Mouse (Mus musculus): ENCODE data around the gene Derl3.
A peak's percentile ranks its signal among the peaks of the same experiment; 100 is the strongest.

Derl3 gene

DNA sequence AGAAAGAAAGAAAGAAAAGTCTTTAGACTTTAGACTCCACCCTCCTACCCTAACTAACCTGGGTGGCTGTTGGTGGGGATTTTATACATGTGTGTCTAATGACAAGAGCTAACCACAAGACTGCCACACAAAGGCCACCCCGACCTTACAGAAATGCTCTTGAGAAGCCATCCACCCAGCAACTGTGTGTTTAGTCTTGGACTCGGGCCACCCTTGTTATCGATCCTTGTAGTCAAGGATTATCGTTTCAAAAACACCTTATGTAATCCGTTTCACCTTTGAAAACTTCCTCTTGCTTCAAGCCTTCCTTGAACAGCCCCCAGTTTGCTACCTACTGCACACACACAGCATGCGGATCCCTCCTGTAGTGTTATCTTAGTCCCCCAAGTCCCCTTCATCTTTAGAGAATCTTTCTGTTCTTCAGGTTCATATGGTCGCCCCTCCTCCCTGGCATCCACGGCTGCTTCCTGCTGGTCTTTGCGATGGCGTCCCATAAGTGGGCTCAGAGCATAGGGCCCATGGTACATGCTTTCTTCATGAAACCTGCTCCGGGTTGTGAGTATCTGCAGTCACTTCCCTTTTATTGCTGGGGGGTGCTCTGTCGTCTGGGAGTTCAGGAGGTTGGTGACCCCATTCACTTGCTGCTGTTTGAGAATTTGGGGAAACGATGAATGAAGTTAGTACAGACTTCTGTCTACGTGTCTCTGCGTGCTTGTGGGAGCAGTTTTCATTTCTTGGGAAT, 49.7 kb downstream of the Derl3 start, which contains the start of gene Vpreb3:
Gene Vpreb3, plus strand, starts transcription at position 322 of the 742 bp plus-strand sequence.
- DNase-seq, result peak; percentile 37 to 68

DNA sequence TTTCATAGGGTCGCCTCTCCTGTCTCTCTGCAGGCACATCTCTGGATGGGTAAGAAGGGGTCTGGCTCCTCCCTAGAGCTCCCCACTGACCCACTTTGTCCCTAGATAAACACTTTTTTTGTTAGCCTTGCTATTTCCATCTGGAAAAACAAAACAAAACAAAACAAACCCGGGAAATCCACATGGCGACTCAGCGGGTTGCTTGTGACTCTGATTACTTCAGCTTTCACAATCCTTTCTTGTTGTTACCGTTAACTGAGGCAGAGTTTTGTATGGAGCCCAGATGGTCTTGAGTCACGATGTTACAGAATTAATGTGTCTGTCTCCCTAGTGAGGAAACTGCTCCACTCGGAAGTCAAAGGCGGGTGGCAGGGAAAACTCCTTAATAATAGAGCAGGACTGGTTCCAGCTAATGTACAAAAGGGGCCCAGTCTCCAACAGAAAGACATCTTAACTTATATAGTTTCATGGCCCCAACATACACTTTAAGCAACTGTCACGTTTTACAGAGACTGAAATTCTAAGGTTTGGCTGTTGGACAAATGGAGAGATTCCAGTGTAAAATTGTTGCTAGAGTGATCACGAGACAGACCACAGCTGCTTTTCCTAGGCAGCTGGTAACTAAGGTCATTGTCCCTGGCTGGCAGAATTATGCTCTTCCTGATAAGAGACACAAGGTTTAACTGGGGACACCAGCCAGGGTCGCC, 51.0 kb downstream of the Derl3 start:
- peak in 1 of 2 experiments; percentile 9 for DNase-seq

DNA sequence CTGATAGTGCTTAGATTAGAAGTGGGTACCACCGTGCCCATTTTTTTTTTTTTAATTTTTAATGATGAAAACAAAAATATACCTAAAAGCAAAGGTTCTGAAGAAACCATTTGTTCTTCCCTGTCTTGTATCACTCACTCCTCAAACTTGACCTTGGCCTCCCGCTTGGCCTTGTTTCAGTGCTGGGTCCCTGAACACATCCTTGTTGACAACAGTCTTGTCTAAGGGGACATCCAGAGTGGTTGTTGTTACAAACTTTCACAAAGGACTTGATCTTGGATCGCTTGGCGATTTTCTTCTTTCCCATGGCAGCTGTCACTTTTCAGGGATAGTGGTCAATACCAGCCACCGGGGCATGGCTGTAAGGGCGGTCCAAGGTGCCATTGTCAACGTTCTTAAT, 52.0 kb downstream of the Derl3 start:
- DNase-seq, result no peak

Measured in lung, adult 18-20 months (tissue).